Mouse (Mus musculus): ENCODE results near the gene A2m. TPM values are rescaled to one million over a fixed set of nuclear protein-coding genes. Genes with fewer than 3 reads are reported as not detected.

The A2m gene
- 4.1 and 4.9 TPM in 2 replicates for polyA plus RNA-seq (2016; fragmentation: Nextera tagmentation; extraction: Ambion mirVana)

DNA sequence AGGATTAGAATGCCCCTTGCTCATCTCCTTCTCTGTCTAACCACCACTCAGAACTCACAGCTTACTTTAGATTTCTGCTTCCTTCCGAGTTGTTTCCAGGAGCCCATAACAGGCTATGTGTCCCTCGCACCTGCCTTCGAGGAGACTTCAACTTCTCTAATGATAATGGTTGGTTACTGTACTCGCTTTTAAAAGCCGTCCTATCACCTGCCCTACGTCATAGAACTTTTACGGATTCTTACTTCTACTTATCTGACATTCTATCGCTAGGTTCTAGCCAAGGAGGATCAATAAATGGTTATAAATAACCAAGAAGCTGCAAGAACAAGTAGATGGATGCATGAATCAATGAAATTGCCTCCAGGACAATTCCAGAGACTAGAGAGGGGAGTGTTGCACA, at the start of gene A2m:
Gene A2m, plus strand, starts transcription at position 301 of the 400 bp plus-strand sequence.
- H3K4me1 ChIP-seq = 0 out of 2 replicates have a peak, but pooled peaks cover 4% of the 10 kb centered on the region
- H3K27ac ChIP-seq = no peak within 1 kb of the TSS
- no peak for ATAC-seq (ENCODE audit: low FRiP score)
- 91% methylated on average over 8 of the region's 8 CpGs for WGBS
- H3K4me3 ChIP-seq = peak within 1 kb of the TSS; percentile 21
- H3K9me3 ChIP-seq (replicated peaks) = no peaks in the 10 kb centered on the region
- peak within 1 kb of the TSS; percentile 4; the same call in 1 of the 2 replicates for H3K9ac ChIP-seq
- H3K27me3 ChIP-seq = no peaks in the 10 kb centered on the region
- no peaks in the 10 kb centered on the region for H3K36me3 ChIP-seq
- peak within 1 kb of the TSS; percentile 51 for H3K4me2 ChIP-seq (replicated peaks)

- Histone ChIP-seq H3K9me3 (replicated peaks) (no peaks in the 10 kb centered on the region), H3K27me3 (no peaks in the 10 kb centered on the region), H3K36me3 (no peaks in the 10 kb centered on the region), H3K4me2 (replicated peaks) (no peak overlapping the region), H3K4me3 (no peak overlapping the region), H3K27ac (no peak overlapping the region), H3K4me1 (no peaks in the 10 kb centered on the region), H3K9ac (no peak overlapping the region)
- ATAC-seq (ENCODE audit: low FRiP score) = no peak
- 62% methylated on average over 1 of the region's 1 CpGs for WGBS
These were observed 45.0 kb upstream of the A2m start for GRCm38 (mm10) chr6:121590131-121590530.

GRCm38 (mm10) chr6:121600927-121601326, 34.2 kb upstream of the A2m start:
- no peaks in the 10 kb centered on the region for H3K36me3 ChIP-seq
- H3K27ac ChIP-seq = no peak overlapping the region
- no peaks in the 10 kb centered on the region for H3K9me3 ChIP-seq (replicated peaks)
- 96% methylated on average over 1 of the region's 1 CpGs for WGBS
- no peak overlapping the region for H3K4me2 ChIP-seq (replicated peaks)
- no peaks in the 10 kb centered on the region for H3K27me3 ChIP-seq
- no peak overlapping the region for H3K4me3 ChIP-seq
- no peaks in the 10 kb centered on the region for H3K4me1 ChIP-seq
- H3K9ac ChIP-seq = no peak overlapping the region
- ATAC-seq (ENCODE audit: low FRiP score) = no peak

DNA sequence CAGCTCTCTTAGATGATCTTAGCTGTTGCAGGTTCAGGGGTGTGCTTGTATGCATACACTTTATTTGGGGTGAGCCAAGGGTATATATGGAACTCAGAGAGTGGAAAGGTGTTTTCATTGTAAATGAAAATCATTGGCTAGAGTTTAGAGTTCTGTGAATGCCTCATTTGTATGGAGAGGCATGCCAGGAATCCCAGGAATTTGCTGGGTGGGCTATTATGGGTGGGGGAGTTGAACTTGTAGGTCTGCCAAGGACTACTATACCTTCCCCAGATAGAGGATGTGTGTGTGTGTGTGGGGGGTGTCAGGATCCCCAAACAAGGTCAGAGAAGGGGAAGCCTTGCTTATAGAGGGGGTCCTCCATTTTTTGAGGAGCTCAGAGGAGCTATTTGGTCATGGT, 27.3 kb upstream of the A2m start:
- Histone ChIP-seq H3K4me2 (replicated peaks) (no peak overlapping the region), H3K4me3 (no peak overlapping the region), H3K4me1 (no peaks in the 10 kb centered on the region), H3K36me3 (no peaks in the 10 kb centered on the region), H3K9ac (no peak overlapping the region), H3K9me3 (replicated peaks) (no peaks in the 10 kb centered on the region), H3K27me3 (no peaks in the 10 kb centered on the region), H3K27ac (no peak overlapping the region)
- no peak for ATAC-seq (ENCODE audit: low FRiP score)

GRCm38 (mm10) chr6:121611796-121612195, 23.4 kb upstream of the A2m start:
- ATAC-seq (ENCODE audit: low FRiP score) = no peak
- no peaks in the 10 kb centered on the region for H3K27me3 ChIP-seq
- H3K4me1 ChIP-seq = no peaks in the 10 kb centered on the region
- H3K27ac ChIP-seq = no peak overlapping the region
- 49% methylated on average over 3 of the region's 3 CpGs for WGBS
- no peaks in the 10 kb centered on the region for H3K9me3 ChIP-seq (replicated peaks)
- H3K4me3 ChIP-seq = no peak overlapping the region
- no peak overlapping the region for H3K9ac ChIP-seq
- no peaks in the 10 kb centered on the region for H3K36me3 ChIP-seq
- no peak overlapping the region for H3K4me2 ChIP-seq (replicated peaks)

DNA sequence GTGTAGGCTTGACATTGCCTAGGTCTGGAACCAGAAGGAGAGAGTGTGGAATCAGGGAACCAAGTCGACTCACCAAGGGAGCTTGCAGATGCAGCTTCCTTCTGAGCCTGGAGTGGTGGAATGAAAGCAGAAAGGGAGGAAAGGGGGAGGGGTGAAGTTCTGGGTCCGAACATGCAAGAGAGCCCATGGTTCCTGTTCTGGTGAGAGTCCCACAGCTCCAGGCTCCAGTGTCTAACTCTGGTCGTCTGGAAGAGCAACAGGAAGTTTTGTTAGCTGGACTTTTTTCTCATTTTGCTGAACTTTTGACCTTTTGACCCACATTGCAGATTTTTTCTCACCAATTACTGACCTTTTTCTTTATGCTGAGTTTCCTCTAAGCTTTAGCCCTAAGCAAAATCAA, 17.7 kb upstream of the A2m start:
- 22% methylated on average over 3 of the region's 3 CpGs for WGBS
- Histone ChIP-seq H3K4me2 (replicated peaks) (no peak overlapping the region), H3K4me1 (no peaks in the 10 kb centered on the region), H3K27me3 (no peaks in the 10 kb centered on the region), H3K36me3 (no peaks in the 10 kb centered on the region), H3K4me3 (no peak overlapping the region), H3K9ac (no peak overlapping the region), H3K27ac (no peak overlapping the region), H3K9me3 (replicated peaks) (no peaks in the 10 kb centered on the region)
- ATAC-seq (ENCODE audit: low FRiP score) = no peak

- Histone ChIP-seq H3K36me3 (no peaks in the 10 kb centered on the region), H3K9ac (no peak overlapping the region), H3K9me3 (replicated peaks) (no peaks in the 10 kb centered on the region), H3K4me2 (replicated peaks) (no peak overlapping the region), H3K27me3 (no peaks in the 10 kb centered on the region), H3K4me3 (no peak overlapping the region), H3K27ac (no peak overlapping the region), H3K4me1 (no peaks in the 10 kb centered on the region)
- 81% methylated on average over 2 of the region's 2 CpGs for WGBS
- ATAC-seq (ENCODE audit: low FRiP score) = no peak
These were observed 12.7 kb upstream of the A2m start for GRCm38 (mm10) chr6:121622525-121622924.

DNA sequence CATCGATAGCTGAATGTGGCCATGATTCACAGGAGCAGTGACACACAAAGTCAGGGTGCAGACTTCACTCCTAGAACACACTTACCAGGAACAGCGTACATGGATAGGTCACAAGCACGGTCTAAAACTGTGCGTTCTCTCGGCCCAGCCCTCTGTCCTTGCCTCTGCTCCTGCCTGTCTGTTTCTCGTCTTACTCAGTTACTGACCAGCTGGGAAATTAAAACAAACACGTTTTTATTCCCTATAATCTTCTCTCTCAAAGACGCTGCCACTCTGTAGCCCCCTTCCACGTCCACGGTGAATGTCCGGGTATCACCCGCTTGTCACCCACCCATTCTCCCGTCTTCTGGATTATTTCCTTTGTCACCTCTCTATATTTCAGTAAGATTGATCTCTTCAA, 656 bp upstream of the A2m start:
- Histone ChIP-seq H3K27ac (no peak overlapping the region), H3K9ac (no peak overlapping the region), H3K4me1 (0 out of 2 replicates have a peak, but pooled peaks cover 4% of the 10 kb centered on the region), H3K9me3 (replicated peaks) (no peaks in the 10 kb centered on the region), H3K4me2 (replicated peaks) (no peak overlapping the region), H3K4me3 (no peak overlapping the region), H3K27me3 (no peaks in the 10 kb centered on the region), H3K36me3 (no peaks in the 10 kb centered on the region)
- WGBS = 79% methylated on average over 13 of the region's 13 CpGs
- ATAC-seq (ENCODE audit: low FRiP score) = no peak

DNA sequence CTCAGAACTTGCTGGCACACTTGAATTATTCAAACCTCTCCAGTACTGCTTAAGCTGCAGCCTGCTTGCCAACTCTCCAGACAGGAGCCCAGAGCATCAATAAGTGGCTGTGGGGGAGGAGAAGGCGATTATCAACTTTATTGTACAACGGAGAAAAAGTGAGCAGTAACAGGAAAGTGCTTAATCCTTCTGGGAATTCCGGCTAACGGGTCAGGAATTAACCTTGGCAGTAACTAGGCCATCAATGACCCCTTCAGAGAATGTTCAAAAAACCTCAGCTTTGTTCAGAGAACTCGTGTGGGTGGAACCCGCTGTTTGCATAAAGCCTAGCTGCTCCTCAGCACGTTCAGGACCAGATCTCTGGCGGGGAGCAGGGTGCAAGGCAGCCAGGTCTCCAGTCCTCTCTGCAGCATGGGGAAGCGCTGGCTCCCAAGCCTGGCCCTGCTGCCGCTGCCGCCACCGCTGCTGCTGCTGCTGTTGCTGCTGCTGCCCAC, 749 bp downstream of the A2m start:
- Histone ChIP-seq H3K27ac (no peak overlapping the region), H3K4me1 (0 out of 2 replicates have a peak, but pooled peaks cover 4% of the 10 kb centered on the region), H3K4me3 (peak overlapping the region; percentile 21), H3K36me3 (no peaks in the 10 kb centered on the region), H3K27me3 (no peaks in the 10 kb centered on the region), H3K9ac (peak overlapping the region; percentile 4; the same call in 1 of the 2 replicates), H3K9me3 (replicated peaks) (no peaks in the 10 kb centered on the region), H3K4me2 (replicated peaks) (peak overlapping the region; percentile 51)
- 9% methylated on average over 12 of the region's 12 CpGs for WGBS
- no peak for ATAC-seq (ENCODE audit: low FRiP score)

GRCm38 (mm10) chr6:121648499-121648898, 13.3 kb downstream of the A2m start:
- H3K9ac ChIP-seq = no peak overlapping the region
- no peak overlapping the region for H3K4me2 ChIP-seq (replicated peaks)
- WGBS = 64% methylated on average over 11 of the region's 11 CpGs
- H3K9me3 ChIP-seq (replicated peaks) = no peaks in the 10 kb centered on the region
- no peaks in the 10 kb centered on the region for H3K27me3 ChIP-seq
- H3K4me3 ChIP-seq = no peak overlapping the region
- H3K4me1 ChIP-seq = no peaks in the 10 kb centered on the region
- no peak for ATAC-seq (ENCODE audit: low FRiP score)
- H3K27ac ChIP-seq = no peak overlapping the region
- H3K36me3 ChIP-seq = no peaks in the 10 kb centered on the region

Other genes with a start within 250 kb of the A2m start
- gene Iqsec3, start 161.7 kb upstream of the A2m start, polyA plus RNA-seq (2016; fragmentation: Nextera tagmentation; extraction: Ambion mirVana) = 6.0 and 6.6 TPM in 2 replicates
- gene Gm7298, start 97.6 kb downstream of the A2m start, polyA plus RNA-seq (2016; fragmentation: Nextera tagmentation; extraction: Ambion mirVana) = not detected in 2 replicates
- gene Mug1, start 203.2 kb downstream of the A2m start, polyA plus RNA-seq (2016; fragmentation: Nextera tagmentation; extraction: Ambion mirVana) = not detected in 2 replicates